Mouse (Mus musculus) layer of hippocampus, adult 11-12 months (tissue): ENCODE measurements around the gene Ginm1.
"Not testable (repeated sequence)": the region's sequence is repeated elsewhere in the genome, so short reads cannot be mapped to it uniquely, and the experiment has no call there.

Experiments used
- DNase-seq: peaks from one replicate; pipeline ENCODE4 v3.0.0; 2022; ENCODE audit warnings: low spot score

Ginm1 gene

GRCm38 (mm10) chr10:7809937-7810336 is 17.3 kb upstream of the Ginm1 start:
- peak; percentile 74 for DNase-seq

DNA sequence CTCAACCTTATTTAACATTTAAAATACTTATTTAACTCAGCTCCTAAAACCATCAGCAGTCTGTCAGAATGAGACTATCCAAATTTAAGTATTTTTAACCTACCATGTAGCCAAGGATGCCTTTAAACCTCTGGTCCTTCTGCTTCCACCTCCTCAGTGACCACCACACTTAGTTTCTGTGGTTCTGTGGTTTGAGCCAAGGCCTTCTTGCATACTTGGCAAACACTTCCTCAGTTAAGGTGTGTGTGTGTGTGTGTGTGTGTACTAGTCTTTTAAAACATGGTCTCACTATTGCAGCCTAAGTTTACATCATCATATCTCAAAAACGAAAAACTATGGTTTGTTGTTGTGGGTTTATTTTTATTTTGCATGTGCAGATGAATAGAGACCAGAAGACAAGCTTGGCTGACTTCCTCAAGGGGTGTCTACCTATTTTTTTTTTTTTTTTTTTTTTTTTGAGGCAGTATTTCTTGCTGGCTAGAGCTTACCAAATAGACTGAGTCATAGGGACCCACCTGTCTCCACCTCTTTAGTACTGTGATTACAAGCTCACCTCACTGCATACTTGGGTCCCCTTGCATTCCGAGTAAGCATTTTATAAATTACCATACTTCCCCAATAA is 10.0 kb upstream of the Ginm1 start:
- DNase-seq, result no peak

- no peak for DNase-seq
These were observed 8.6 kb upstream of the Ginm1 start for GRCm38 (mm10) chr10:7801258-7801657.

DNA sequence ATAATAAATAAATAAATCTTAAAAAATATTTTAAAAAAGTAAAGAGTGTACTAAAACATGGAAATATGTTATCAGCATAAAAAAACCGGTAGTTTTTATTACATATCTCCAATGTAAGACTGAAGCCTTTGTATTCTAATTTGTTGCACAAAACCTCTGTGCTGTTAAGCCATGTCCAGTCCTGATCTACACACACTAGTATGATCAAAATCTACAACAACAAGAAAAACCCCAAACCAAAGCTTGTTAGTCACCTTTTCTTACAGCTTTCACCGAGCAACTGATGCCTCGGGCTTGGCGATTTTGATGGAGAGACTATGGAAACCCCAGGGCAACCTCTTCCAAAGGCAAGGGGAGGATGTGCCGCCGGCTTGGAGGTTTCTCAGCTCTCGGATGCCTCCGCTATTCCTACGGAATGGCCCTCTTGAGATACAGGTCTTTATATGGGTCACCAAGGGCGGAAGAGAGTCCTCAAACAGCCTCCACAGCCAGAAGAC is 322 bp downstream of the Ginm1 start:
- no peak for DNase-seq

DNA sequence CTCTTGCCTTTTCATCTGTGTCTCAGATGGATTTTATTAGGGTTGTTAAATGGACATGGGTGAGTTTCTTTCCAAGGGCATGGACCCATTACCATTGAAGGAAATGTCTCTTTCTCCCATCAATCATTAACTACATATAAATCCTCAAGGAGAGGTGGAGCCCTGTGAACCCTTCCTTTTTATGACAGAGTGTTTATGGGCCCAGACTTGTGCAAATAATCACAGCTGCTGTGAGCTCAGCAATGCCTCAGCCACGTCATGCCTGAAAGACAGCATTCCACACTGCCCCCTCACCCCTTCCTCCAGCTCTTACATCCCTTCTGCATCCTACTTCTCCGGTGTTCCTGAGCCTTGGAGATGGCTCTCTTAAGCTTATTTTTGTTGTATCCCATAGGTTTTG is 5.3 kb downstream of the Ginm1 start:
- no peak for DNase-seq

DNA sequence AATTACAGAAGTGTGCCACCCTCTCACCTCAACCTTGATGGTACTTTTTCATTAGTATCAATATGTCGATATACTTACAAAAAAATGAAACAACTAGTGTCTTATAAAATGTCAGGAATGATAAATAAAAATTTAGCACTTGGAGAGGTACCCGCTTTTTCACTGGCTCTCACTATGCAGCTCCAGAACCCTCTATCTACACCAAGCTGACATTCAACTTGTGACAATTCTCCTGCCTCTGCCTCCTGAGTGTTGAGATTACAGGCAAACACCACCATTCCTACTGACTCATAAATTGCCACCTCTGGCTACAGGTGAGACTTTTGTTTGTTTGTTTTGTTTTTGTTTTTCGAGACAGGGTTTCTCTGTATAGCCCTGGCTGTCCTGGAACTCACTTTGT is 11.4 kb downstream of the Ginm1 start:
- no peak for DNase-seq

DNA sequence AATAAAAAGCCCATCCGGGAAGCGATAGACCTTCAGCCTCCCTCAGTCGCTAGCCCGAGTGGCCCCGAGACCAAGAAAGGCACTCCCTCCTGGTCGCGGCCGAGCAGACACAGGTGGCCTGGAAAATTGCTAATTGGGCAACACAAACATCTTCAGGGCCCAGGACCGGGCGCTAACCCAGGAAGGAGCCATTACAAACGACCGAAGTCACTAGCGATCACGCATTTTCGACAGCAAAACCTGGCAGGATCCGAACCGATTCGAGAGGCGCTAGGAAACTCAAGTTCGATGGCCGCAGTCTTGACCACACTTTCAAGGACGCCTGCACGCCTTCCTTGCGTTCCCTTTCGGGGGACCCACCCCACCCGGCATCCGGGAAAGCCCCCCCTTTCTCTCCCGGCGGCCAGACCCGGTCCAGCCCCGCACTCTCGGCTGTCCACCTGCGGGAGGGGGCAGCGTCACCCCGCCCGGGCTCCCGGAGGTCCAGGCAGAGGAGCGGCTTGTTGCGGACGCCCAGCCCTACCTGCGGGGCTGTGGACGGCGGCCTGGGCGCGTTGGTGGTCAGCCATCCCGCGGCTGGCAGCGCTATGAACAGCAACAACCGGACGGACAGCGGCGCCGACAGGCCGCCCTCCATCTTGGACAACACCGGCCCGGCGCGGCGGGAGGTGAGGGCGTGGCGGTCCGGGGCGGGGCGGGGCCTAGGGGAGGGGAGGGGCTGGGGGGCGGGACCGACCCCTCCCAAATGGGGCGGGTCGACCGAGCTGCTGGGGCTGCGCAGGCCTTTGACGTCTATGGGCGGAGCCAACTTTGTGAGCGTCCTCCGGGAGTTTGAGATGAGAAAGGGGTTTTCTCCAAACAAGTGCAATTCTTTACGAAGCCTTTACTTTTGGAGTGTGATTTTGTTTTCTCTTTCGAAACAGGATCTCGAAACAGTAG is 12.1 kb downstream of the Ginm1 start:
- peak; percentile 86 for DNase-seq

- no peak for DNase-seq
These were observed 12.8 kb downstream of the Ginm1 start for GRCm38 (mm10) chr10:7779751-7780237.

DNA sequence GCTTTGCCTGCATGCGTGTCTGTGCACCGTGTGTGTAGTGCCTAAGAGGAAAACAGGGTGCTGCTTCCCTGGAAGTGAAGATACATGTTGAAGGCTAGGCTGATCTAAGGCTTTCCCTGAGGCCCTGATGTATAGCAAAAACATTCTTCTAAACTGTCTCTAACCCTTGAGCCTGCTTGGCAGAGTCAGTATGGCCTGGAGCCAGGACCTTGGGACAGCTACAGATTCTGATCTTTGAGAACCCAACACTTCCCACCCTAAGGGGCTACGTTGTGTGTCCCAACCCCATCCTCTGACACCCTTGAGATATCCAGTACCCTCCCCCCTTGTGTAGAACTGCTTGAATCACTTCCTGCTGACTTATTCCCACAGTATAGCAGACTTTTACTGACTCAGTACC is 14.3 kb downstream of the Ginm1 start:
- no peak for DNase-seq

GRCm38 (mm10) chr10:7775421-7775820 is 17.2 kb downstream of the Ginm1 start:
- DNase-seq, result no peak

- no peak for DNase-seq
These were observed 19.9 kb downstream of the Ginm1 start for GRCm38 (mm10) chr10:7772769-7773168.

GRCm38 (mm10) chr10:7772346-7772745 is 20.3 kb downstream of the Ginm1 start:
- DNase-seq, result no peak

GRCm38 (mm10) chr10:7757544-7757943 is 35.1 kb downstream of the Ginm1 start:
- no peak for DNase-seq

DNA sequence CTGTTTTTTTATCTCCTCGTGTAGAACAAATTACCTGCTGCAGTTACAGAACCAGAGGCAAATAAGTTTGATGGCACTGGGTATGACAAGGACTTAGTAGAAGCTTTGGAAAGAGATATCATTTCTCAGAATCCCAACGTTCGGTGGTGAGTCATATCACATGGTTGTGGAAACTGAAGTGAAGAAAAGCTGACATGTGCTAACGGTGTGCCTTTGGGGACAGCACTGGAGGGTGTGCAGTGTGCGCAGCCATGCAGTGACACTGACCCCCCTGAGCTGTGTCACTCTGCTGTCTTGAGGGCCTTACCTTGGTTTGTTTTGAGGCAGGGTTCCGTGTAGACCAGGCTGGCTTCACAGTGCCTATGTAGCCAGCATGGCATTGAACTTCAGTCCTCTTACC is 43.9 kb downstream of the Ginm1 start:
- DNase-seq, result no peak

GRCm38 (mm10) chr10:7745528-7745927 is 47.1 kb downstream of the Ginm1 start:
- DNase-seq, result not testable (repeated sequence)

DNA sequence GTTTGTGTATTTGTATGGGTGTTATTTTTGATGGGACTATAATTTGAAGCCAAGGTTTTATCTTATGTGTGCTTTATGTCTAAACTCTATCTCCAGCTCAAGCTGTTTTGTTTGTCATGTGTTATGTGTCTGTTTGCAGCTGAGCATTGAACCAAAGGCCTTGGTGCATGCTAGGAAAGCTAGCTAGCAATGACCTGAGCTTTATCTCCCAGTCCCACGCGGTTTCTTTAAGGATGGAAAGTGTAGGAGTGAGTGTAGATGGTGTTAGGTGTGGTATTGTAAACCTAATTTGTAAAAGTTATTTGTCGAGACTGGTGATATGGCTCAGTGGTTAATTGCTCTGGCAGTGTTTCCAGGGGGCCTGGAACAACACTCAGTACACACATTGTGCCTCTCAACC is 54.7 kb downstream of the Ginm1 start:
- no peak for DNase-seq

DNA sequence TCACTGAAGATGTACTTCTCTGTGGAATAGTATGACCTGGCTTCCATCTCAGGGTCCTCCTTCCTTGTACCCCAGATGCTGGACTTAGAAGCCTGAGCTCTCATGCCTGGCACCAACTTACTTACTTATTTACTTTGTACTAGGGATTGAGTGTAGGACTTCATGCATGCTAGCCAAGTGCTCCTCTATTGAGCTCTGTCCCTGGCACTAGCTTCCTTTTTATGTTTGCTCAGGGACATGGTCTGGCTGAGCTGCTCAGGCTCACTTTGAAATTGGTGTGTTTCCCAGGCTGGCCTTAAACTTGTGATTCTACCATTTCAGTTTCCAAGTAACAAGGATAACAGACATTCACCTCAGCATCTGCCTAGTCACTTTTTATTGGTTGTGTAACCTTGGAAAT is 55.5 kb downstream of the Ginm1 start:
- DNase-seq, result no peak

- no peak for DNase-seq
These were observed 61.0 kb downstream of the Ginm1 start for GRCm38 (mm10) chr10:7731582-7731981.

GRCm38 (mm10) chr10:7727011-7727410 is 65.6 kb downstream of the Ginm1 start:
- DNase-seq, result no peak

DNA sequence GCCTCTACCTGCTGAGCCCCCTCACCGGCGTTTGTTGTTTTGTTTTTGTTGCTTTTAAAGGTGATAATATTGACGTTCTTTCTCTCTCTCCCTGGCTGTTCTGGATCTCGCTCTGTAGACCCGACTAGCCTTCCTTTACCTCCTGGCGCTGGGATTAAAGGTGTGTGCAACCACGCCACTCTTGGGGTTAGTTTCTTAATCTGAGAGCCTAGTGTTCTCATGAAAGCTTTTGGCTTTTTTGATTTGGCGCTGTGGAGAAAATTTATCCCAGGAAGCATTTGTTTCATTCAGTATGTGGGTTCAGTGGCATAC is 66.2 kb downstream of the Ginm1 start:
- DNase-seq, result no peak

GRCm38 (mm10) chr10:7725751-7726500 is 66.7 kb downstream of the Ginm1 start, which contains the start of gene Katna1:
Katna1 (plus strand) TSS chr10:7726000.
- DNase-seq, result peak; percentile 93
